Mouse (Mus musculus): ENCODE measurements around the gene Rpgrip1l. TPM values are rescaled to one million over a fixed set of nuclear protein-coding genes. Genes with fewer than 3 reads are reported as not detected.

Rpgrip1l gene
- total and polyA plus RNA-seq, 3 experiments = 0.26 to 6.6 (median 5.6) TPM

- TF ChIP-seq GATA2 (IDR thresholded peaks at IDR 0.05; ENCODE audit: borderline replicate concordance, low read depth, low read length) (no peak), TAL1 (conservative IDR thresholded peaks at IDR 0.05; ENCODE audit: low read depth, low read length) (no peak), POLR2AphosphoS5 (IDR thresholded peaks at IDR 0.05; ENCODE audit: insufficient replicate concordance, low read depth, low read length) (no peak), GATA1 (IDR thresholded peaks at IDR 0.05; ENCODE audit: borderline replicate concordance, low read length) (no peak), CTCF (IDR thresholded peaks at IDR 0.05; ENCODE audit: low read depth, low read length) (peak; percentile 45; the same call in 1 of the 2 replicates)
- no peak for ATAC-seq (ENCODE audit: extremely low read depth, insufficient number of reproducible peaks, low FRiP score, poor library complexity, severe bottlenecking)
- Histone ChIP-seq H3K4me1 (ENCODE audit: insufficient read depth, low read depth, low read length) (no peaks in the 10 kb centered on the region), H3K27me3 (ENCODE audit: insufficient read depth, low read length) (no peaks in the 10 kb centered on the region), H3K9me3 (replicated peaks) (peaks cover 2% of the 10 kb centered on the region; the same call in 1 of the 2 replicates), H3K36me3 (replicated peaks) (peaks cover 12% of the 10 kb centered on the region), H3K4me3 (ENCODE audit: low read depth, low read length) (no peak overlapping the region)
- DNase-seq (ENCODE audit: low spot score) = no peak
Measured at GRCm38 (mm10) chr8:91276337-91276736, 36.7 kb downstream of the Rpgrip1l start.

GRCm38 (mm10) chr8:91273493-91273892, 39.6 kb downstream of the Rpgrip1l start:
- Histone ChIP-seq H3K27me3 (ENCODE audit: insufficient read depth, low read length) (no peaks in the 10 kb centered on the region), H3K4me1 (ENCODE audit: insufficient read depth, low read depth, low read length) (no peaks in the 10 kb centered on the region), H3K36me3 (replicated peaks) (peaks cover 14% of the 10 kb centered on the region), H3K9me3 (replicated peaks) (peaks cover 2% of the 10 kb centered on the region; the same call in 1 of the 2 replicates), H3K4me3 (ENCODE audit: low read depth, low read length) (no peak overlapping the region)
- no peak for DNase-seq (ENCODE audit: low spot score)
- no peak for TF ChIP-seq POLR2AphosphoS5 (IDR thresholded peaks at IDR 0.05; ENCODE audit: insufficient replicate concordance, low read depth, low read length)
- TF ChIP-seq GATA1 (IDR thresholded peaks at IDR 0.05; ENCODE audit: borderline replicate concordance, low read length) = no peak
- no peak for TF ChIP-seq TAL1 (conservative IDR thresholded peaks at IDR 0.05; ENCODE audit: low read depth, low read length)
- TF ChIP-seq GATA2 (IDR thresholded peaks at IDR 0.05; ENCODE audit: borderline replicate concordance, low read depth, low read length) = no peak
- no peak for TF ChIP-seq CTCF (IDR thresholded peaks at IDR 0.05; ENCODE audit: low read depth, low read length)
- no peak for ATAC-seq (ENCODE audit: extremely low read depth, insufficient number of reproducible peaks, low FRiP score, poor library complexity, severe bottlenecking)

GRCm38 (mm10) chr8:91269374-91269958, 43.6 kb downstream of the Rpgrip1l start:
- peaks cover 9% of the 10 kb centered on the region for H3K36me3 ChIP-seq (replicated peaks)
- no peak for TF ChIP-seq POLR2AphosphoS5 (IDR thresholded peaks at IDR 0.05; ENCODE audit: insufficient replicate concordance, low read depth, low read length)
- no peak for TF ChIP-seq GATA2 (IDR thresholded peaks at IDR 0.05; ENCODE audit: borderline replicate concordance, low read depth, low read length)
- no peak for TF ChIP-seq TAL1 (conservative IDR thresholded peaks at IDR 0.05; ENCODE audit: low read depth, low read length)
- TF ChIP-seq CTCF (IDR thresholded peaks at IDR 0.05; ENCODE audit: low read depth, low read length) = no peak
- TF ChIP-seq GATA1 (IDR thresholded peaks at IDR 0.05; ENCODE audit: borderline replicate concordance, low read length) = no peak
- no peak for DNase-seq (ENCODE audit: low spot score)
- H3K4me1 ChIP-seq (ENCODE audit: insufficient read depth, low read depth, low read length) = no peaks in the 10 kb centered on the region
- ATAC-seq (ENCODE audit: extremely low read depth, insufficient number of reproducible peaks, low FRiP score, poor library complexity, severe bottlenecking) = no peak
- no peaks in the 10 kb centered on the region for H3K27me3 ChIP-seq (ENCODE audit: insufficient read depth, low read length)
- H3K9me3 ChIP-seq (replicated peaks) = no peaks in the 10 kb centered on the region
- H3K4me3 ChIP-seq (ENCODE audit: low read depth, low read length) = no peak overlapping the region

GRCm38 (mm10) chr8:91264564-91264963, 48.5 kb downstream of the Rpgrip1l start:
- no peak overlapping the region for H3K4me3 ChIP-seq (ENCODE audit: low read depth, low read length)
- TF ChIP-seq POLR2AphosphoS5 (IDR thresholded peaks at IDR 0.05; ENCODE audit: insufficient replicate concordance, low read depth, low read length) = no peak
- no peak for TF ChIP-seq GATA2 (IDR thresholded peaks at IDR 0.05; ENCODE audit: borderline replicate concordance, low read depth, low read length)
- no peak for TF ChIP-seq GATA1 (IDR thresholded peaks at IDR 0.05; ENCODE audit: borderline replicate concordance, low read length)
- no peak for TF ChIP-seq CTCF (IDR thresholded peaks at IDR 0.05; ENCODE audit: low read depth, low read length)
- TF ChIP-seq TAL1 (conservative IDR thresholded peaks at IDR 0.05; ENCODE audit: low read depth, low read length) = no peak
- H3K9me3 ChIP-seq (replicated peaks) = no peaks in the 10 kb centered on the region
- no peaks in the 10 kb centered on the region for H3K4me1 ChIP-seq (ENCODE audit: insufficient read depth, low read depth, low read length)
- H3K27me3 ChIP-seq (ENCODE audit: insufficient read depth, low read length) = no peaks in the 10 kb centered on the region
- H3K36me3 ChIP-seq (replicated peaks) = peaks cover 5% of the 10 kb centered on the region
- DNase-seq (ENCODE audit: low spot score) (no peak), ATAC-seq (ENCODE audit: extremely low read depth, insufficient number of reproducible peaks, low FRiP score, poor library complexity, severe bottlenecking) (no peak)

GRCm38 (mm10) chr8:91263939-91264338, 49.1 kb downstream of the Rpgrip1l start:
- H3K4me1 ChIP-seq (ENCODE audit: insufficient read depth, low read depth, low read length) = no peaks in the 10 kb centered on the region
- TF ChIP-seq TAL1 (conservative IDR thresholded peaks at IDR 0.05; ENCODE audit: low read depth, low read length) = no peak
- no peak for TF ChIP-seq POLR2AphosphoS5 (IDR thresholded peaks at IDR 0.05; ENCODE audit: insufficient replicate concordance, low read depth, low read length)
- no peak for TF ChIP-seq CTCF (IDR thresholded peaks at IDR 0.05; ENCODE audit: low read depth, low read length)
- no peak for TF ChIP-seq GATA1 (IDR thresholded peaks at IDR 0.05; ENCODE audit: borderline replicate concordance, low read length)
- TF ChIP-seq GATA2 (IDR thresholded peaks at IDR 0.05; ENCODE audit: borderline replicate concordance, low read depth, low read length) = no peak
- no peak for ATAC-seq (ENCODE audit: extremely low read depth, insufficient number of reproducible peaks, low FRiP score, poor library complexity, severe bottlenecking)

GRCm38 (mm10) chr8:91261598-91261997, 51.5 kb downstream of the Rpgrip1l start:
- Histone ChIP-seq H3K4me3 (ENCODE audit: low read depth, low read length) (no peak overlapping the region), H3K9me3 (replicated peaks) (no peaks in the 10 kb centered on the region), H3K4me1 (ENCODE audit: insufficient read depth, low read depth, low read length) (no peaks in the 10 kb centered on the region), H3K36me3 (replicated peaks) (peaks cover 2% of the 10 kb centered on the region), H3K27me3 (ENCODE audit: insufficient read depth, low read length) (no peaks in the 10 kb centered on the region)
- TF ChIP-seq GATA1 (IDR thresholded peaks at IDR 0.05; ENCODE audit: borderline replicate concordance, low read length) = no peak
- no peak for TF ChIP-seq POLR2AphosphoS5 (IDR thresholded peaks at IDR 0.05; ENCODE audit: insufficient replicate concordance, low read depth, low read length)
- TF ChIP-seq TAL1 (conservative IDR thresholded peaks at IDR 0.05; ENCODE audit: low read depth, low read length) = no peak
- TF ChIP-seq GATA2 (IDR thresholded peaks at IDR 0.05; ENCODE audit: borderline replicate concordance, low read depth, low read length) = no peak
- TF ChIP-seq CTCF (IDR thresholded peaks at IDR 0.05; ENCODE audit: low read depth, low read length) = no peak
- DNase-seq (ENCODE audit: low spot score) = no peak
- ATAC-seq (ENCODE audit: extremely low read depth, insufficient number of reproducible peaks, low FRiP score, poor library complexity, severe bottlenecking) = no peak

More at GRCm38 (mm10) chr8:91263939-91264338, 49.1 kb downstream of the Rpgrip1l start:
- H3K36me3 ChIP-seq (replicated peaks) = peaks cover 5% of the 10 kb centered on the region
- no peak for DNase-seq (ENCODE audit: low spot score)
- no peaks in the 10 kb centered on the region for H3K9me3 ChIP-seq (replicated peaks)
- no peak overlapping the region for H3K4me3 ChIP-seq (ENCODE audit: low read depth, low read length)
- no peaks in the 10 kb centered on the region for H3K27me3 ChIP-seq (ENCODE audit: insufficient read depth, low read length)

Data from G1E (cell line).